Mouse (Mus musculus): ENCODE data around the gene Gm10197.

The Gm10197 gene

GRCm38 (mm10) chr19:53394552-53394951 is 23.0 kb upstream of the Gm10197 start:
- DNase-seq (ENCODE audit: extremely low read depth, low read depth), result peak; percentile 68

GRCm38 (mm10) chr19:53393646-53394045 is 22.1 kb upstream of the Gm10197 start:
- no peak for DNase-seq (ENCODE audit: extremely low read depth, low read depth)

GRCm38 (mm10) chr19:53392781-53393343 is 21.3 kb upstream of the Gm10197 start:
- no peak for DNase-seq (ENCODE audit: extremely low read depth, low read depth)

GRCm38 (mm10) chr19:53391787-53392186 is 20.2 kb upstream of the Gm10197 start:
- no peak for DNase-seq (ENCODE audit: extremely low read depth, low read depth)

- no peak for DNase-seq (ENCODE audit: extremely low read depth, low read depth)
These were observed 19.8 kb upstream of the Gm10197 start for GRCm38 (mm10) chr19:53391386-53391785.

- peak; percentile 99 for DNase-seq (ENCODE audit: extremely low read depth, low read depth)
These were observed 19.0 kb upstream of the Gm10197 start, which contains the start of gene Smndc1 for GRCm38 (mm10) chr19:53390495-53391007. TSS of gene Smndc1 (minus strand) at chr19:53390578.

GRCm38 (mm10) chr19:53389851-53390431 is 18.4 kb upstream of the Gm10197 start:
- DNase-seq (ENCODE audit: extremely low read depth, low read depth), result no peak

GRCm38 (mm10) chr19:53389417-53389816 is 17.9 kb upstream of the Gm10197 start:
- DNase-seq (ENCODE audit: extremely low read depth, low read depth), result no peak

- DNase-seq (ENCODE audit: extremely low read depth, low read depth), result no peak
These were observed 11.8 kb upstream of the Gm10197 start for GRCm38 (mm10) chr19:53383336-53383735.

GRCm38 (mm10) chr19:53378421-53378820 is 6.9 kb upstream of the Gm10197 start:
- DNase-seq (ENCODE audit: extremely low read depth, low read depth), result no peak

- no peak for DNase-seq (ENCODE audit: extremely low read depth, low read depth)
These were observed 6.1 kb upstream of the Gm10197 start for GRCm38 (mm10) chr19:53377652-53378051.

- no peak for DNase-seq (ENCODE audit: extremely low read depth, low read depth)
These were observed 4.2 kb upstream of the Gm10197 start for GRCm38 (mm10) chr19:53375816-53376215.

- no peak for DNase-seq (ENCODE audit: extremely low read depth, low read depth)
These were observed 3.7 kb upstream of the Gm10197 start for GRCm38 (mm10) chr19:53375299-53375698.

- DNase-seq (ENCODE audit: extremely low read depth, low read depth), result no peak
These were observed 2.0 kb upstream of the Gm10197 start for GRCm38 (mm10) chr19:53373570-53373969.

- no peak for DNase-seq (ENCODE audit: extremely low read depth, low read depth)
These were observed 1.3 kb downstream of the Gm10197 start for GRCm38 (mm10) chr19:53370233-53370632.

GRCm38 (mm10) chr19:53369469-53370043 is 2.0 kb downstream of the Gm10197 start:
- peak; percentile 59 for DNase-seq (ENCODE audit: extremely low read depth, low read depth)

GRCm38 (mm10) chr19:53366881-53367280 is 4.7 kb downstream of the Gm10197 start:
- no peak for DNase-seq (ENCODE audit: extremely low read depth, low read depth)

- DNase-seq (ENCODE audit: extremely low read depth, low read depth), result no peak
These were observed 5.3 kb downstream of the Gm10197 start for GRCm38 (mm10) chr19:53366057-53366775.

GRCm38 (mm10) chr19:53364963-53365362 is 6.6 kb downstream of the Gm10197 start:
- DNase-seq (ENCODE audit: extremely low read depth, low read depth), result no peak

- no peak for DNase-seq (ENCODE audit: extremely low read depth, low read depth)
These were observed 7.0 kb downstream of the Gm10197 start for GRCm38 (mm10) chr19:53364551-53364950.

- peak; percentile 44 for DNase-seq (ENCODE audit: extremely low read depth, low read depth)
These were observed 8.6 kb downstream of the Gm10197 start for GRCm38 (mm10) chr19:53362967-53363366.
